Mouse (Mus musculus): ENCODE data around the gene Slc4a1ap.

DNA sequence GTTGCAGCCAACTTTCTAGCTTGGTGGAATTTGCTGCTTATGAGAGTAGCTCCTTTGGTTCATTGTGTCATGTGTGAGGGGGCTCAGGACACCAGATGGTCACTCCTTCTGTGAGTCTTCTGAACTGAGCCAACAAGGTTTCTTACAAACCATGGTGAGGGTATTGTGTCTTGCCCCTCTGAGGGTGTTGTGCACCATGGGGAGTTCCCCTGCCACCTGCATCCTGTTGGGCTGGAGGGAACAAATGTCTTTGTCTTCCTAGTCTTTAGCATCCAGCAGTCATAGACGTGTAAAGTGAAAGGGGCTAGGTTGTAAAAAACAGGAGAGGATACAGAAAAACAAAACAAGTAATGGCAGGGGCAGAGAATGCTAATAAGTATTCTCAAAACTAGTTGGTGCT lies 32.6 kb downstream of the Slc4a1ap start:
- no peak for TF ChIP-seq CTCF (IDR thresholded peaks at IDR 0.05; ENCODE audit: low read depth, low read length)
- no peak for TF ChIP-seq EP300 (IDR thresholded peaks at IDR 0.05; ENCODE audit: insufficient read depth, low read depth, low read length)
- TF ChIP-seq POLR2A (IDR thresholded peaks at IDR 0.05; ENCODE audit: insufficient read depth, low read length), result no peak
